Mouse (Mus musculus): ENCODE results near the gene Klc2.

GRCm38 (mm10) chr19:5068570-5069234 lies 49.7 kb downstream of the Klc2 start:
- TF ChIP-seq HCFC1 (IDR thresholded peaks at IDR 0.05; ENCODE audit: low read depth, low read length) (no peak), CTCF (IDR thresholded peaks at IDR 0.05 in 2 of 3, conservative IDR thresholded peaks at IDR 0.05 in 1 of 3; ENCODE audit: control insufficient read depth in 1 of 3, insufficient read depth in 1 of 3, low read depth in 2 of 3, low read length in 3 of 3, poor library complexity in 1 of 3, severe bottlenecking in 1 of 3) (no peak), MYC (IDR thresholded peaks at IDR 0.05; ENCODE audit: low read depth, low read length) (no peak), ZNF384 (IDR thresholded peaks at IDR 0.05; ENCODE audit: low read depth, low read length) (no peak), POLR2A (IDR thresholded peaks at IDR 0.05; ENCODE audit: control insufficient read depth in 1 of 2, insufficient read depth in 1 of 2, low read depth in 1 of 2, low read length in 2 of 2, poor library complexity in 1 of 2) (no peak)

All from MEL (cell line).